Mouse (Mus musculus): ENCODE data around the gene Spns1. TPM values are rescaled to one million over a fixed set of nuclear protein-coding genes. Genes with fewer than 3 reads are reported as not detected.

Spns1 gene
- 41.1 and 45.9 TPM in 2 replicates for polyA plus RNA-seq (2015; fragmentation: Nextera tagmentation; extraction: Ambion mirVana)

DNA sequence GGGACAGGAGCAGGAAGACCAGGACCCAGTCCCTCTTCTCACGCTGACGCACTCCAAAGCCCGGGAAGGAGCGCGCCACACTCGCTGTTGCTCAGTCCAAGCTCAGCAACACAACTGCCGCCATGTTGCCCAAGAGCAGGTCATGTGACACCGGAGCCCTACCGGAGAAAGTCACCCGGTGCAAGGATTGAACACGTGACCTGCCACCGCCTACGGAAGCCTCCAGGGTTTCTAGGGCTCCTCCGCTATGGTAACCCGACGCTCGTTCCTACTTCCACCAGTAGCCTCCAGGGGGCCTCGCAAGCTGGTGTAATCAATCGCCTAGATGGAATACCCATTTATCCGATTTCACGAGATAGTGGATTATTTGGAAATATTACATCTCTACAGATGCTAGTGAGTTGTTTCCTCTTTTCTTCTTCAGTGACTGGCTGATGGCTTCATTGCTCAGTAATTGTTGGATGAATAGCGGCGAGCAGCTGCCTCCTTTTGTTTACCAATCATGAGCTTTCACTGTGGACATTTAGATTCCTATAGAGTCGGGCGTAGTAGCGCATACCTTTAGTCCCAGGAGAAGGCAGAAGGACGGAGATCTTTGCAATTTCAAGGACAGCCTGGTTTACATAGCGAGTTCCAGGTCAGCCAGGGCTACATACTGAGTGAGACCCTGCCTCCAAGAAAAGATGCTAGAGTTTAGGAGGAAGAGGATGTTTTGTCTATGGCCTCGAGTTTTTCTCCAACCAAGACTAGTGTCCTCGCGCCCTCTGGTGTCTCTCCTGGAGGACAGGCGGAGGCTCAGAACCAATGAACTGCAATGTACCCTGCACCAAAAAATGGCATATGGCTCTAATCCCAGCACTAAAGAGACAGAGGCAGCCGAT lies at the start of gene Spns1:
Gene Spns1 (minus strand): TSS at position 173 of the 881 bp plus-strand sequence.
- Histone ChIP-seq H3K27ac (ENCODE audit: low read length) (peak within 1 kb of the TSS; percentile 64), H3K4me1 (ENCODE audit: control insufficient read depth, insufficient read depth, low read length) (peaks cover 10% of the 10 kb centered on the region), H3K9me3 (replicated peaks; ENCODE audit: control insufficient read depth, low read length) (no peaks in the 10 kb centered on the region), H3K9ac (ENCODE audit: low read length) (peak within 1 kb of the TSS; percentile 91), H3K36me3 (ENCODE audit: control insufficient read depth, insufficient read depth) (0 out of 2 replicates have a peak, but pooled peaks cover 5% of the 10 kb centered on the region), H3K27me3 (ENCODE audit: control insufficient read depth, insufficient read depth, low read length) (no peaks in the 10 kb centered on the region), H3K4me3 (ENCODE audit: low read length) (peak within 1 kb of the TSS; percentile 98), H3K4me2 (ENCODE audit: low read depth, low read length) (peak within 1 kb of the TSS; percentile 99)
- peak; percentile 99 for ATAC-seq (replicated peaks; ENCODE audit: extremely low read depth, insufficient read depth, low FRiP score)
- under 1% methylated on average over 33 of the region's 33 CpGs for WGBS

DNA sequence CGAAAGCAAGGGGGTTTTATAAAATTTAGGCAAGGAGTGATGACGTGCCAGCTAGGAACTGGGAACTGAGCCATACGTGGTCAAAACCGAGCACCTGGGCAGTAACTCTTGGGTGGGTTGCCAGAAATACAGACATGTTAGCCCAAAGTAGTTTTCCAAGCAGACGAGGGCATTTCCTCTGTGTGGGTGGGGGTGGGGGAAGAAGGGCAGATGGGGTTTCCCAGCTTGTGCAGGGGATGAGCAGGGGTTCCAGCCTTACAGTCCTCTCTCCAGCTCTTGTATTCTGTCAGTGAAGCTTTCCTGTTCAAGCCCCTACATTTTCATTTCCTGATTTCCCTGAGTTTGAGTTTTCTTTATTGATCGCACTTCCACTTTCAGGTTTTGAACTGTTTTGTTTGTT lies 46.9 kb upstream of the Spns1 start:
- no peaks in the 10 kb centered on the region; the same call in 1 of the 2 replicates for H3K4me1 ChIP-seq (ENCODE audit: control insufficient read depth, insufficient read depth, low read length)
- no peak overlapping the region for H3K4me2 ChIP-seq (ENCODE audit: low read depth, low read length)
- no peaks in the 10 kb centered on the region for H3K27me3 ChIP-seq (ENCODE audit: control insufficient read depth, insufficient read depth, low read length)
- no peak overlapping the region for H3K9ac ChIP-seq (ENCODE audit: low read length)
- no peak for ATAC-seq (replicated peaks; ENCODE audit: extremely low read depth, insufficient read depth, low FRiP score)
- no peaks in the 10 kb centered on the region for H3K36me3 ChIP-seq (ENCODE audit: control insufficient read depth, insufficient read depth)
- no peak overlapping the region for H3K4me3 ChIP-seq (ENCODE audit: low read length)
- no peak overlapping the region for H3K27ac ChIP-seq (ENCODE audit: low read length)
- WGBS, result 78% methylated on average over 6 of the region's 6 CpGs
- H3K9me3 ChIP-seq (replicated peaks; ENCODE audit: control insufficient read depth, low read length), result peaks cover 5% of the 10 kb centered on the region; the same call in 1 of the 2 replicates

- Histone ChIP-seq H3K4me2 (ENCODE audit: low read depth, low read length) (no peak overlapping the region), H3K4me3 (ENCODE audit: low read length) (no peak overlapping the region), H3K36me3 (ENCODE audit: control insufficient read depth, insufficient read depth) (no peaks in the 10 kb centered on the region), H3K4me1 (ENCODE audit: control insufficient read depth, insufficient read depth, low read length) (no peaks in the 10 kb centered on the region), H3K27me3 (ENCODE audit: control insufficient read depth, insufficient read depth, low read length) (no peaks in the 10 kb centered on the region), H3K9me3 (replicated peaks; ENCODE audit: control insufficient read depth, low read length) (peaks cover 5% of the 10 kb centered on the region; the same call in 1 of the 2 replicates), H3K9ac (ENCODE audit: low read length) (no peak overlapping the region), H3K27ac (ENCODE audit: low read length) (no peak overlapping the region)
- no peak for ATAC-seq (replicated peaks; ENCODE audit: extremely low read depth, insufficient read depth, low FRiP score)
- 80% methylated on average over 5 of the region's 5 CpGs for WGBS
These were observed 44.5 kb upstream of the Spns1 start for GRCm38 (mm10) chr7:126421756-126422155.

- 47% methylated on average over 3 of the region's 3 CpGs for WGBS
- ATAC-seq (replicated peaks; ENCODE audit: extremely low read depth, insufficient read depth, low FRiP score), result no peak
- Histone ChIP-seq H3K4me1 (ENCODE audit: control insufficient read depth, insufficient read depth, low read length) (no peaks in the 10 kb centered on the region), H3K9ac (ENCODE audit: low read length) (no peak overlapping the region), H3K9me3 (replicated peaks; ENCODE audit: control insufficient read depth, low read length) (no peaks in the 10 kb centered on the region; the same call in 1 of the 2 replicates), H3K27ac (ENCODE audit: low read length) (no peak overlapping the region), H3K4me3 (ENCODE audit: low read length) (no peak overlapping the region), H3K27me3 (ENCODE audit: control insufficient read depth, insufficient read depth, low read length) (no peaks in the 10 kb centered on the region), H3K36me3 (ENCODE audit: control insufficient read depth, insufficient read depth) (no peaks in the 10 kb centered on the region), H3K4me2 (ENCODE audit: low read depth, low read length) (no peak overlapping the region)
These were observed 41.2 kb upstream of the Spns1 start for GRCm38 (mm10) chr7:126418496-126418895.

GRCm38 (mm10) chr7:126417606-126418005 lies 40.4 kb upstream of the Spns1 start:
- Histone ChIP-seq H3K27ac (ENCODE audit: low read length) (no peak overlapping the region), H3K4me3 (ENCODE audit: low read length) (no peak overlapping the region), H3K9me3 (replicated peaks; ENCODE audit: control insufficient read depth, low read length) (no peaks in the 10 kb centered on the region; the same call in 1 of the 2 replicates), H3K27me3 (ENCODE audit: control insufficient read depth, insufficient read depth, low read length) (no peaks in the 10 kb centered on the region), H3K9ac (ENCODE audit: low read length) (no peak overlapping the region), H3K36me3 (ENCODE audit: control insufficient read depth, insufficient read depth) (no peaks in the 10 kb centered on the region), H3K4me1 (ENCODE audit: control insufficient read depth, insufficient read depth, low read length) (no peaks in the 10 kb centered on the region), H3K4me2 (ENCODE audit: low read depth, low read length) (no peak overlapping the region)
- no peak for ATAC-seq (replicated peaks; ENCODE audit: extremely low read depth, insufficient read depth, low FRiP score)
- WGBS, result 81% methylated on average over 4 of the region's 4 CpGs

- H3K27ac ChIP-seq (ENCODE audit: low read length), result no peak overlapping the region
- H3K4me1 ChIP-seq (ENCODE audit: control insufficient read depth, insufficient read depth, low read length), result no peaks in the 10 kb centered on the region
- no peaks in the 10 kb centered on the region; the same call in 1 of the 2 replicates for H3K9me3 ChIP-seq (replicated peaks; ENCODE audit: control insufficient read depth, low read length)
- no peak for ATAC-seq (replicated peaks; ENCODE audit: extremely low read depth, insufficient read depth, low FRiP score)
- no peak overlapping the region for H3K9ac ChIP-seq (ENCODE audit: low read length)
- 58% methylated on average over 8 of the region's 8 CpGs for WGBS
- no peak overlapping the region for H3K4me3 ChIP-seq (ENCODE audit: low read length)
- H3K36me3 ChIP-seq (ENCODE audit: control insufficient read depth, insufficient read depth), result no peaks in the 10 kb centered on the region
- no peak overlapping the region for H3K4me2 ChIP-seq (ENCODE audit: low read depth, low read length)
- no peaks in the 10 kb centered on the region for H3K27me3 ChIP-seq (ENCODE audit: control insufficient read depth, insufficient read depth, low read length)
These were observed 39.8 kb upstream of the Spns1 start for GRCm38 (mm10) chr7:126417045-126417444.

DNA sequence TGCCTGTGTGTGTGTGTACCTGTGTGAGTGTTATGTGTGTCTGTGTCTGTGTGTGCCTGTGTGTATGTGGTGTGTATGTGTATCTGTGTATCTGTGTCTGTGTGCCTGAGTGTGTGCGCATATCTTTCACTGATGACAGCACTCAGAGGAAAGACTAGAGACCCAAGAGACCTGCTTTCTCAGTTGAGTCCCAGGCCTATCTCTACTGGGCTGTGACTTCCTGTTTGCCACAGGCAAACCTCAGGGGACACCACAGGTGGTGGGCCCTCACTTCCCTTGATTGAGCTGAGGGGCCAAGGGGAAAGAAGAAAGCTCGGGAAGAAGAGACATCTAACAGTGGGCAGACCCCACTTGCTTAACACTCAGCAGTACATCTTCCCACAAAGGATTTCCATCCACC lies 39.4 kb upstream of the Spns1 start:
- WGBS, result 53% methylated on average over 2 of the region's 2 CpGs
- no peaks in the 10 kb centered on the region for H3K27me3 ChIP-seq (ENCODE audit: control insufficient read depth, insufficient read depth, low read length)
- no peaks in the 10 kb centered on the region for H3K4me1 ChIP-seq (ENCODE audit: control insufficient read depth, insufficient read depth, low read length)
- no peak for ATAC-seq (replicated peaks; ENCODE audit: extremely low read depth, insufficient read depth, low FRiP score)
- no peaks in the 10 kb centered on the region for H3K36me3 ChIP-seq (ENCODE audit: control insufficient read depth, insufficient read depth)
- no peak overlapping the region for H3K27ac ChIP-seq (ENCODE audit: low read length)
- no peak overlapping the region for H3K4me2 ChIP-seq (ENCODE audit: low read depth, low read length)
- no peak overlapping the region for H3K4me3 ChIP-seq (ENCODE audit: low read length)
- no peak overlapping the region for H3K9ac ChIP-seq (ENCODE audit: low read length)
- no peaks in the 10 kb centered on the region for H3K9me3 ChIP-seq (replicated peaks; ENCODE audit: control insufficient read depth, low read length)

DNA sequence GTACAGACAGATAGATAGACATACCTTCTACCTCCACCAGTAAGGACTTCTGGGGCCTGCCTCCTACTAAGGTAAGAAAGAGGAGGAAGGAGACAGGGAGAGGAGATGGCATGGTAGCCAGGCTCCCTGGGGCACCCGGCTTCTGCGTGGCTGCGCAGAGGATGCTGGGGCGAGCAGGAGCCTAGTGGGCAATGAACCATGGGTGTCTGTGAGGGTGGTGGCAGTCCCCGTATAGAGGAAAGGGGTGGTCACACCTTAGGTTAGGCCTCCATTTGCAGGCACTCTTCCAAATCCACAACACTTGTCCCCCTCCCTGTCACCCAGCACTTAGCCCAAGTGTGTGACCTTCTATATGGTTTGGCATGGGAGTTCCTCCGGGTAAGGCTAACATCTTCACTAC lies 37.5 kb upstream of the Spns1 start, which contains the start of gene Cd19:
Gene Cd19 (minus strand): TSS at position 165 of the 400 bp plus-strand sequence.
- no peak for ATAC-seq (replicated peaks; ENCODE audit: extremely low read depth, insufficient read depth, low FRiP score)
- Histone ChIP-seq H3K9ac (ENCODE audit: low read length) (no peak within 1 kb of the TSS), H3K4me2 (ENCODE audit: low read depth, low read length) (no peak within 1 kb of the TSS), H3K27me3 (ENCODE audit: control insufficient read depth, insufficient read depth, low read length) (peaks cover 2% of the 10 kb centered on the region; the same call in 1 of the 2 replicates), H3K9me3 (replicated peaks; ENCODE audit: control insufficient read depth, low read length) (no peaks in the 10 kb centered on the region), H3K36me3 (ENCODE audit: control insufficient read depth, insufficient read depth) (no peaks in the 10 kb centered on the region), H3K27ac (ENCODE audit: low read length) (no peak within 1 kb of the TSS), H3K4me1 (ENCODE audit: control insufficient read depth, insufficient read depth, low read length) (no peaks in the 10 kb centered on the region), H3K4me3 (ENCODE audit: low read length) (no peak within 1 kb of the TSS)
- 83% methylated on average over 6 of the region's 6 CpGs for WGBS

DNA sequence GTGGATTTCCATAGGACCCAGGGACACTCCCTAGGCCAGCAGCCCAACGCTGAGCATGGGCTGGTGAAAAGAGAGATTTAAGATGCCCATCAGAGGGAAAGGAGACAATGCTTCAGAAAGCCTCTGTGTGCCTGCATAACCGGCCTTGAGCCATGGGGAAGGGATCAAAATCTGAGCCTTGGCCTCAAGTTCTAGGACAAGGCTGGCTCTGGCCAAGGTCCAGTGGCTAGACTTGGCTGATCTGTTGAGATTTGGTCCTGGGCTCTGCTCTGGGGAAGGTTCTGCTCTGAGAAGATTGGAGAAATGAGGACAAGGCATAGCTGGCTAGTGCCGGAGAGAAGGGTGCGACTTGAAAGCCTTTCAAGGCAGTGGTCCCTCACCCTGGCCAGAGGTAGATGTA lies 33.8 kb upstream of the Spns1 start:
- 79% methylated on average over 4 of the region's 4 CpGs for WGBS
- H3K27ac ChIP-seq (ENCODE audit: low read length), result no peak overlapping the region
- no peaks in the 10 kb centered on the region for H3K4me1 ChIP-seq (ENCODE audit: control insufficient read depth, insufficient read depth, low read length)
- ATAC-seq (replicated peaks; ENCODE audit: extremely low read depth, insufficient read depth, low FRiP score), result no peak
- no peak overlapping the region for H3K4me3 ChIP-seq (ENCODE audit: low read length)
- peaks cover 2% of the 10 kb centered on the region; the same call in 1 of the 2 replicates for H3K27me3 ChIP-seq (ENCODE audit: control insufficient read depth, insufficient read depth, low read length)
- no peak overlapping the region for H3K9ac ChIP-seq (ENCODE audit: low read length)
- H3K4me2 ChIP-seq (ENCODE audit: low read depth, low read length), result no peak overlapping the region
- H3K9me3 ChIP-seq (replicated peaks; ENCODE audit: control insufficient read depth, low read length), result no peaks in the 10 kb centered on the region
- H3K36me3 ChIP-seq (ENCODE audit: control insufficient read depth, insufficient read depth), result no peaks in the 10 kb centered on the region

All from heart, embryonic 16.5 days (tissue).